Mouse (Mus musculus): ENCODE data around the gene Plscr3.

GRCm38 (mm10) chr11:69850754-69851153 is 4.6 kb downstream of the Plscr3 start:
- no peak for TF ChIP-seq CTCF (IDR thresholded peaks at IDR 0.05; ENCODE audit: low read depth)
- no peak for TF ChIP-seq EP300 (IDR thresholded peaks at IDR 0.05; ENCODE audit: low read depth)
